Mouse (Mus musculus) thymus, adult 2 months (tissue): ENCODE results near the gene Tmem120a. TPM values are rescaled to one million over a fixed set of nuclear protein-coding genes. Genes with fewer than 3 reads are reported as not detected.
A peak's percentile ranks its signal among the peaks of the same experiment; 100 is the strongest.

Experiments used
- DNase-seq: peaks from one replicate; pipeline ENCODE4 v3.0.0; 2021
- H3K27ac ChIP-seq: fragments of 200-500 bp; 2 replicates; pipeline ENCODE4 v1.5.1; 2012; ENCODE audit warnings: low read length, control low read depth; ENCODE audit not compliant: control insufficient read depth, insufficient read depth
- H3K27me3 ChIP-seq: fragments of 200-500 bp; 2 replicates; pipeline ENCODE4 v1.6.1; 2012; ENCODE audit warnings: mild to moderate bottlenecking, low read length, moderate library complexity, mixed read lengths; ENCODE audit not compliant: control insufficient read depth, insufficient read depth
- H3K36me3 ChIP-seq: fragments of 200-500 bp; 2 replicates; pipeline ENCODE4 v1.6.1; 2012; ENCODE audit warnings: mild to moderate bottlenecking, low read length, moderate library complexity; ENCODE audit not compliant: control insufficient read depth, insufficient read depth
- H3K4me1 ChIP-seq: fragments of 200-500 bp; replicated peaks from 2 replicates; pipeline ENCODE4 v1.6.1; 2012; ENCODE audit warnings: low read length; ENCODE audit not compliant: control insufficient read depth, insufficient read depth
- H3K4me3 ChIP-seq: fragments of 200-500 bp; 2 replicates; pipeline ENCODE4 v1.5.1; 2012; ENCODE audit warnings: mild to moderate bottlenecking, low read length, control low read depth, moderate library complexity; ENCODE audit not compliant: control insufficient read depth, insufficient read depth
- CTCF ChIP-seq: fragments of 200-500 bp; IDR thresholded peaks from 2 replicates; pipeline ENCODE4 v1.5.1; 2012; ENCODE audit warnings: mild to moderate bottlenecking, control low read depth, low read length, moderate library complexity, borderline replicate concordance; ENCODE audit not compliant: control insufficient read depth, poor library complexity, insufficient read depth; ENCODE audit errors: extremely low read depth
- POLR2A ChIP-seq: fragments of 200-500 bp; IDR thresholded peaks from 2 replicates; pipeline ENCODE4 v1.6.1; 2012; ENCODE audit warnings: mild to moderate bottlenecking, low read length, control low read depth, moderate library complexity; ENCODE audit not compliant: control insufficient read depth, poor library complexity, insufficient read depth; ENCODE audit errors: extremely low read depth
- WGBS: fragments of 180-500 bp; shearing (Covaris S2); methylation state at CpG from one replicate; pipeline ENCODE4 v1.1.7; 2018; 5-methylcytosine and 5-hydroxymethylcytosine counted together
- polyA plus RNA-seq: library from polyadenylated mRNA; depleted of rRNA; stranded (reverse); fragments of >200 nt; gene quantifications from 2 replicates; pipeline ENCODE4 v1.2.3, GENCODE M21; 2012

The Tmem120a gene
- polyA plus RNA-seq, 1 experiment, result 37.7 TPM

DNA sequence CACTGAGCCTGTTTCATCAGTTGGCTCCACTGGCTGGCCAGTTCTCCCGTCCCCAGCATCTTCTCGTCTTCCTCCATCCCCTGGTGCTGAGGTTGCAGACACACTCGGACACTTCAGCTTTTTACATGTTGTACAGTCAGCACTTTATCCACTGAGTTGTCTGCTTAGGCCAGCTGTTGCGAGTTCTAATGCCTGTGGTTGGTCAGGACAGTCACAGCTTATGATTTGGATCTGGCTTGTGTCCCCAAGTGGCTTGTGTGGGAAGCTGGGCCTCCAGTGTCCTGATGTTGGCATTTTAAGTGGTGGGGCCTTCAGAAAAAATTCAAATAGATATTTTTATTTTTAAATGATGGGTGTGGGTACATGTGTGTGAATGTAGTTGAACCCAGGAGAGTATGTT is 38.9 kb downstream of the Tmem120a start:
- Histone ChIP-seq H3K27me3 (no peaks in the 10 kb centered on the region), H3K27ac (no peak overlapping the region), H3K36me3 (no peaks in the 10 kb centered on the region), H3K4me1 (peaks cover 30% of the 10 kb centered on the region), H3K4me3 (no peak overlapping the region)
- 94% methylated on average over 4 of the region's 4 CpGs for WGBS
- no peak for DNase-seq
- no peak for TF ChIP-seq CTCF
- TF ChIP-seq POLR2A, result no peak

DNA sequence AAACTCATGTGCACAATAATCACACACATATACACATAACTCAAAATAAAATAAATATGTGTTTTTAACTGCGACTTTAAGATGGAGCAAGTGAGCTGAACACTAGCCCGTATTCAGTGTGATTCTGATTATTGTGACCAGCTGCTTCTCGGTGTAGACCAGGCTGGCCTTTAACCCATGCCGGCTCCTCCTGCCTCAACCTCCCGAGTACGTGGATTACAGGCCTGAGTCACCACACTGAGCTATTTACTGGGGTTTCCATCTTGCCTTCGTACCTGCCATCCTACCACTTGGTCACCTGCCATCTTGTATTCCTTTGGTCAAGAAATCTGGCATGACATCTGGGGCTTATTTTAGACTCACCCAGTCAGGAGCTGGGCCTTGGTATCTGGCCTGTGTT is 40.8 kb downstream of the Tmem120a start:
- no peaks in the 10 kb centered on the region for H3K36me3 ChIP-seq
- no peaks in the 10 kb centered on the region for H3K27me3 ChIP-seq
- peaks cover 36% of the 10 kb centered on the region for H3K4me1 ChIP-seq
- H3K27ac ChIP-seq, result peak overlapping the region; percentile 88
- H3K4me3 ChIP-seq, result no peak overlapping the region
- WGBS, result 98% methylated on average over 7 of the region's 7 CpGs
- no peak for DNase-seq
- no peak for TF ChIP-seq POLR2A
- no peak for TF ChIP-seq CTCF

DNA sequence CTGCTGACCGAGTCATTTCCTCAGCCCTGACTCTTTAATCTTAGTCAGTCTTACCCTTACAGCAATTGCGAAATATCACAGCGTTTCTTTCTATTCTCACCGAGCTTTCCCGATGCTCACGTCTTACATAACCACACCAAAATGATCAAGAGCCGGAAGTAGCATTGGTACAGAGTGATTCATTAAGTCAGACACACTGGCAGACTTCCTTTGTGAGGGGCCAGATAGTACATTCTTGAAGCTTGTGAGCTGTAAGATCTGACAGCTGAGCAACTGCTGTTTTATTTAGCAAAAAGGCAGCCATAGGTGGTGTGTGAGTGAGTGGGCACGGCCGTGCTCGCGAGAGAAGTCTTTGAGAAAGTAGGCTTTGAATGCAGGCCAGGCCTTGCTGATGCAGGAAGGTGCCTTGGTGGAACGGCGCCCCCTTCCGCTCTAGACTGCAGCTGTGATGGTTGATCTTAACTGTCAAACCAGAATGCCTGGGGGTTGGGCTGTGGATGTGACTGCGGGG is 41.5 kb downstream of the Tmem120a start:
- 3% methylated on average over 15 of the region's 15 CpGs for WGBS
- H3K27me3 ChIP-seq, result no peaks in the 10 kb centered on the region
- H3K4me3 ChIP-seq, result no peak overlapping the region
- DNase-seq, result peak; percentile 87
- TF ChIP-seq CTCF, result peak; percentile 76; the same call in 1 of the 2 replicates
- TF ChIP-seq POLR2A, result 0 out of 2 replicates have a peak, but pooled peaks have one; percentile 14
- peak overlapping the region; percentile 88 for H3K27ac ChIP-seq
- peaks cover 33% of the 10 kb centered on the region for H3K4me1 ChIP-seq
- no peaks in the 10 kb centered on the region for H3K36me3 ChIP-seq

GRCm38 (mm10) chr5:135702190-135702589 is 42.1 kb downstream of the Tmem120a start:
- Histone ChIP-seq H3K27me3 (no peaks in the 10 kb centered on the region), H3K4me3 (no peak overlapping the region), H3K27ac (peak overlapping the region; percentile 88), H3K36me3 (no peaks in the 10 kb centered on the region), H3K4me1 (peaks cover 32% of the 10 kb centered on the region)
- 76% methylated on average over 6 of the region's 6 CpGs for WGBS
- DNase-seq, result no peak
- TF ChIP-seq POLR2A, result no peak
- TF ChIP-seq CTCF, result no peak

DNA sequence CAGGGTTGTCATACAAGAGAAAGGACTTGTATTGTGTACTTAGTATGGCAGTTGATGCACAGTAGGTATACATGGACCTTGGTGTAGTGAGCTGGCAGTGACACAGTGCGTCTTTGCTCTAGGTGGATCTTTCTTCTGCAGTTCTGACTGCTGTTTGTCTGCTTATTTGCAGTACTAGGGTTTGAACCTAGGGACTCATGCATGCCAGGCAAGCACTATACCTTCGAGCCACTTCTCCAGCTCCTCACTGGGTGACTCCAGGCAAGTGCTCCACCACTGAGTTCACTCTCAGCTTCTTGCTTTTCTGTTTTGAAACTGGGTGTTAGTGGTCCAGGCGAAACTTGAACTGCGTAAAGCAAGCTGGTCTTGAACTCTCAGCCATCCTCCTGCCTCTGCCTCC is 42.6 kb downstream of the Tmem120a start:
- Histone ChIP-seq H3K36me3 (no peaks in the 10 kb centered on the region), H3K4me1 (peaks cover 32% of the 10 kb centered on the region), H3K4me3 (no peak overlapping the region), H3K27me3 (no peaks in the 10 kb centered on the region), H3K27ac (peak overlapping the region; percentile 17; the same call in 1 of the 2 replicates)
- TF ChIP-seq POLR2A (no peak), CTCF (no peak)
- WGBS, result 96% methylated on average over 4 of the region's 4 CpGs
- no peak for DNase-seq

- WGBS, result 82% methylated on average over 5 of the region's 5 CpGs
- TF ChIP-seq CTCF (no peak), POLR2A (no peak)
- Histone ChIP-seq H3K4me1 (peaks cover 16% of the 10 kb centered on the region), H3K27me3 (no peaks in the 10 kb centered on the region), H3K36me3 (no peaks in the 10 kb centered on the region), H3K4me3 (no peak overlapping the region), H3K27ac (no peak overlapping the region)
- DNase-seq, result no peak
Observed at GRCm38 (mm10) chr5:135697711-135698111, 46.5 kb downstream of the Tmem120a start.

- no peak for TF ChIP-seq CTCF
- TF ChIP-seq POLR2A, result no peak
- Histone ChIP-seq H3K27ac (no peak overlapping the region), H3K4me1 (peaks cover 8% of the 10 kb centered on the region), H3K36me3 (no peaks in the 10 kb centered on the region), H3K27me3 (no peaks in the 10 kb centered on the region), H3K4me3 (no peak overlapping the region)
- no peak for DNase-seq
- 77% methylated on average over 7 of the region's 7 CpGs for WGBS
Observed at GRCm38 (mm10) chr5:135695277-135695721, 48.9 kb downstream of the Tmem120a start.
